In genomic region chr4:52634986-52635385, GRCm38 (mm10) we compare ENCODE assay signal across 27 mouse cellular contexts. TPM values are rescaled to one million over a fixed set of nuclear protein-coding genes. Genes with fewer than 3 reads are reported as not detected.
DNase-seq lines count a peak whose midpoint lies in the region; ATAC-seq and TF ChIP-seq lines count a peak whose summit lies in the region.
"Had no signal": no experiment of that assay in that cellular context is flagged by ENCODE, and none has a peak within 500 bp of the region (broad histone marks: within the 10 kb centered on the region; RNA-seq: fewer than 3 reads in every experiment).

No protein-coding gene starts in this region.

- no peak for TF ChIP-seq CTCF in gastrocnemius, adult 2 months (IDR thresholded peaks at IDR 0.05)

- no peaks in the 10 kb centered on the region for H3K27me3 ChIP-seq in forebrain, embryonic 16.5 days (replicated peaks; ENCODE audit: control insufficient read depth, insufficient read depth, low read length)
- H3K27me3 ChIP-seq in midbrain, embryonic 15.5 days (replicated peaks), result no peaks in the 10 kb centered on the region
- H3K27me3 ChIP-seq: heart, embryonic 15.5 days; neural tube, embryonic 12.5 days had no signal

- no peaks in the 10 kb centered on the region for H3K9me3 ChIP-seq in forebrain, embryonic 16.5 days (ENCODE audit: control insufficient read depth, low read length)
- no peaks in the 10 kb centered on the region for H3K9me3 ChIP-seq in midbrain, embryonic 15.5 days
- H3K9me3 ChIP-seq: heart, embryonic 15.5 days; neural tube, embryonic 12.5 days had no signal

- H3K4me2 ChIP-seq in forebrain, embryonic 16.5 days (ENCODE audit: low read length), result no peak overlapping the region
- no peak overlapping the region for H3K4me2 ChIP-seq in midbrain, embryonic 15.5 days
- H3K4me2 ChIP-seq: heart, embryonic 15.5 days; neural tube, embryonic 12.5 days had no signal

- WGBS in forebrain, embryonic 16.5 days, result 44% methylated on average over 6 of the region's 6 CpGs
- 65% methylated on average over 6 of the region's 6 CpGs for WGBS in midbrain, embryonic 15.5 days

- no peaks in the 10 kb centered on the region for H3K36me3 ChIP-seq in forebrain, embryonic 16.5 days (ENCODE audit: control insufficient read depth, insufficient read depth)
- H3K36me3 ChIP-seq in midbrain, embryonic 15.5 days (replicated peaks), result no peaks in the 10 kb centered on the region
- H3K36me3 ChIP-seq: heart, embryonic 15.5 days; neural tube, embryonic 12.5 days had no signal

- no peak overlapping the region for H3K9ac ChIP-seq in forebrain, embryonic 16.5 days (replicated peaks; ENCODE audit: low read depth, low read length)
- no peak overlapping the region for H3K9ac ChIP-seq in midbrain, embryonic 15.5 days
- H3K9ac ChIP-seq: heart, embryonic 15.5 days; neural tube, embryonic 12.5 days had no signal

- DNase-seq in cerebellum, postnatal 10 days, result peak; percentile 9 to 23
- no peak for DNase-seq in cerebellum, adult 11-12 months
- peak; percentile 25 for DNase-seq in left cerebral cortex, postnatal 4 days
- DNase-seq in left cerebral cortex, adult 9 months (ENCODE audit: low spot score in 2 of 2), result no peak
- no peak for DNase-seq in gastrocnemius, adult 2 months
- DNase-seq in heart, postnatal 4 days, result no peak
- DNase-seq: adrenal gland, adult 2 months; cerebellum, postnatal 25 days; gastrocnemius, postnatal 25 days; heart, adult 2 months; liver; right cerebral cortex, postnatal 14 days; thymus, postnatal 36 days had no signal

- H3K27ac ChIP-seq in forebrain, embryonic 16.5 days (ENCODE audit: low read length), result no peak overlapping the region
- H3K27ac ChIP-seq in midbrain, embryonic 15.5 days, result no peak overlapping the region
- no peak overlapping the region for H3K27ac ChIP-seq in gastrocnemius, adult 2 months
- H3K27ac ChIP-seq: heart, adult 2 months; heart, embryonic 15.5 days; neural tube, embryonic 12.5 days had no signal

- H3K4me1 ChIP-seq in forebrain, embryonic 16.5 days (replicated peaks; ENCODE audit: control insufficient read depth, insufficient read depth, low read length), result 0 out of 2 replicates have a peak, but pooled peaks cover 2% of the 10 kb centered on the region
- H3K4me1 ChIP-seq in midbrain, embryonic 15.5 days, result no peaks in the 10 kb centered on the region
- H3K4me1 ChIP-seq: heart, embryonic 15.5 days; neural tube, embryonic 12.5 days had no signal

- peak; percentile 90 for ATAC-seq in forebrain, embryonic 16.5 days
- peak; percentile 56 for ATAC-seq in midbrain, embryonic 15.5 days (replicated peaks)
- ATAC-seq: intestine, postnatal 0 days; lung, postnatal 0 days had no signal

- intact Hi-C loops in left cerebral cortex, postnatal 4 days (cut with DNase I), result no loop called here
- intact Hi-C loops in gastrocnemius, adult 2 months (cut with DNase I), result no loop called here

- H3K4me3 ChIP-seq in forebrain, embryonic 16.5 days (replicated peaks; ENCODE audit: low read length), result no peak overlapping the region
- no peak overlapping the region for H3K4me3 ChIP-seq in midbrain, embryonic 15.5 days
- H3K4me3 ChIP-seq in gastrocnemius, adult 2 months, result no peak overlapping the region
- H3K4me3 ChIP-seq: heart, adult 2 months; heart, embryonic 15.5 days; neural tube, embryonic 12.5 days had no signal

RNA-seq across cellular contexts. Expression of gene Toporsl, which starts 38.9 kb away (rescaled TPM):
- total RNA-seq in left cerebral cortex, postnatal 4 days (2021), result not detected
- polyA plus RNA-seq in forebrain, embryonic 16.5 days (2015; fragmentation: Nextera tagmentation; extraction: Ambion mirVana), result not detected in 2 replicates
- not detected in 2 replicates for polyA plus RNA-seq in midbrain, embryonic 15.5 days (2015; fragmentation: Nextera tagmentation; extraction: Ambion mirVana)
- total RNA-seq in gastrocnemius, adult 2 months (2021), result not detected
- not detected for total RNA-seq in heart, postnatal 4 days (2021)
- total RNA-seq: adrenal gland, adult 2 months; gastrocnemius, postnatal 25 days; heart, adult 2 months; hematopoietic stem cell, adult 5-6 weeks; layer of hippocampus, postnatal 25 days; left cerebral cortex, postnatal 36 days had no signal
- polyA plus RNA-seq: adrenal gland, adult 2 months; heart, adult 2 months; heart, embryonic 15.5 days; intestine, postnatal 0 days; kidney, embryonic 16.5 days; large intestine, adult 2 months; liver, embryonic 16.5 days; lung, postnatal 0 days; neural tube, embryonic 12.5 days; spleen, adult 2 months; stomach, embryonic 14.5 days had no signal

Comparison
In these comparisons a context has a peak if more than half of its experiments do, and no peak if none do; other contexts are left out.
1. DNase-seq: peak in cerebellum, postnatal 10 days (2 of 2) and left cerebral cortex, postnatal 4 days (single experiment); none in cerebellum, adult 11-12 months (single experiment), left cerebral cortex, adult 9 months (0 of 2), gastrocnemius, adult 2 months (single experiment) and heart, postnatal 4 days (single experiment).